Mouse (Mus musculus) spleen, postnatal 36 days (tissue): ENCODE measurements around the gene Pabpn1l.
"Not testable (repeated sequence)": the region's sequence is repeated elsewhere in the genome, so short reads cannot be mapped to it uniquely, and the experiment has no call there.

Experiments used
- DNase-seq, 2 experiments: peaks; one replicate each; pipeline ENCODE4 v3.0.0; 2022; ENCODE audit warnings: low spot score in 2 of 2, mixed read lengths in 1 of 2

Gene Pabpn1l

GRCm38 (mm10) chr8:122646337-122646736 is 23.8 kb upstream of the Pabpn1l start:
- no peak for DNase-seq

- no peak for DNase-seq
Observed at GRCm38 (mm10) chr8:122644175-122644954, 21.8 kb upstream of the Pabpn1l start.

- DNase-seq, result no peak
Observed at GRCm38 (mm10) chr8:122642071-122642470, 19.5 kb upstream of the Pabpn1l start.

- no peak for DNase-seq
Observed at GRCm38 (mm10) chr8:122641406-122641805, 18.9 kb upstream of the Pabpn1l start.

- no peak for DNase-seq
Observed at GRCm38 (mm10) chr8:122640825-122641224, 18.3 kb upstream of the Pabpn1l start.

- no peak for DNase-seq
Observed at GRCm38 (mm10) chr8:122639521-122640248, 17.1 kb upstream of the Pabpn1l start.

GRCm38 (mm10) chr8:122638601-122639000 is 16.1 kb upstream of the Pabpn1l start:
- no peak for DNase-seq

- no peak for DNase-seq
Observed at GRCm38 (mm10) chr8:122637230-122637629, 14.7 kb upstream of the Pabpn1l start.

GRCm38 (mm10) chr8:122636803-122637175 is 14.2 kb upstream of the Pabpn1l start:
- DNase-seq, result no peak

- peak in 1 of 2 experiments; percentile 42 for DNase-seq
Observed at GRCm38 (mm10) chr8:122635878-122636802, 13.6 kb upstream of the Pabpn1l start.

- DNase-seq, result no peak
Observed at GRCm38 (mm10) chr8:122633205-122633604, 10.7 kb upstream of the Pabpn1l start.

- not testable (repeated sequence) for DNase-seq
Observed at GRCm38 (mm10) chr8:122632134-122632533, 9.6 kb upstream of the Pabpn1l start.

GRCm38 (mm10) chr8:122630696-122631095 is 8.2 kb upstream of the Pabpn1l start:
- DNase-seq, result no peak

GRCm38 (mm10) chr8:122629388-122629787 is 6.8 kb upstream of the Pabpn1l start:
- no peak for DNase-seq

- DNase-seq, result no peak
Observed at GRCm38 (mm10) chr8:122626896-122627295, 4.4 kb upstream of the Pabpn1l start.

- no peak for DNase-seq
Observed at GRCm38 (mm10) chr8:122625811-122626210, 3.3 kb upstream of the Pabpn1l start.

- no peak for DNase-seq
Observed at GRCm38 (mm10) chr8:122624653-122625052, 2.1 kb upstream of the Pabpn1l start.

GRCm38 (mm10) chr8:122623844-122624642 is 1.5 kb upstream of the Pabpn1l start:
- DNase-seq, result no peak

GRCm38 (mm10) chr8:122620446-122620845 is 2.1 kb downstream of the Pabpn1l start:
- DNase-seq, result no peak

- peak; percentile 28 to 56 for DNase-seq
Observed at GRCm38 (mm10) chr8:122618660-122619378, 3.7 kb downstream of the Pabpn1l start.
